Mouse (Mus musculus) kidney, postnatal 0 days (tissue): ENCODE results near the gene Pex7. TPM values are rescaled to one million over a fixed set of nuclear protein-coding genes. Genes with fewer than 3 reads are reported as not detected.

Experiments used
- ATAC-seq: fragments of 200-750 bp; cut with Nextera tagmentation; replicated peaks from 2 replicates; pipeline ENCODE4 v1.8.0; 2017; ENCODE audit warnings: low read depth, moderate number of reproducible peaks, moderate TSS enrichment, moderate library complexity; ENCODE audit not compliant: low FRiP score
- DNase-seq: peaks from one replicate; pipeline ENCODE4 v3.0.0-alpha.2; 2016; ENCODE audit warnings: low spot score
- H3K27ac ChIP-seq: fragments of 300-500 bp; sonication (generic); 2 replicates; pipeline ENCODE4 v1.5.1; 2014; ENCODE audit warnings: mild to moderate bottlenecking
- H3K27me3 ChIP-seq: fragments of 300-500 bp; sonication (generic); 2 replicates; pipeline ENCODE4 v1.6.1; 2014; ENCODE audit warnings: low read length, mixed read lengths; ENCODE audit not compliant: insufficient read depth
- H3K36me3 ChIP-seq: fragments of 300-500 bp; sonication (generic); 2 replicates; pipeline ENCODE4 v1.6.1; 2014; ENCODE audit warnings: low read length, mixed read lengths; ENCODE audit not compliant: insufficient read depth
- H3K4me1 ChIP-seq: fragments of 300-500 bp; sonication (generic); replicated peaks from 2 replicates; pipeline ENCODE4 v1.6.1; 2014; ENCODE audit warnings: antibody characterized with exemption, low read length, mixed read lengths; ENCODE audit not compliant: insufficient read depth
- H3K4me2 ChIP-seq: fragments of 300-500 bp; sonication (generic); 2 replicates; pipeline ENCODE4 v1.6.1; 2014; ENCODE audit warnings: mild to moderate bottlenecking, low read length, moderate library complexity, mixed read lengths
- H3K4me3 ChIP-seq: fragments of 300-500 bp; sonication (generic); replicated peaks from 2 replicates; pipeline ENCODE4 v1.5.1; 2014; ENCODE audit warnings: low read depth, low read length
- H3K9ac ChIP-seq: fragments of 300-500 bp; sonication (generic); 2 replicates; pipeline ENCODE4 v1.6.1; 2014; ENCODE audit warnings: low read depth, low read length
- H3K9me3 ChIP-seq: fragments of 300-500 bp; sonication (generic); replicated peaks from 2 replicates; pipeline ENCODE4 v1.6.1; 2016; ENCODE audit warnings: low read length, inconsistent platforms, mixed read lengths
- CTCF ChIP-seq: IDR thresholded peaks from 2 replicates; pipeline ENCODE4 v1.5.1; 2016; ENCODE audit warnings: antibody characterized with exemption, low read depth, mild to moderate bottlenecking, moderate library complexity
- WGBS: fragments of 180-500 bp; shearing (Covaris S2); extraction: QIAGEN DNeasy Blood & Tissue Kit; methylation state at CpG from one replicate; pipeline ENCODE4 v1.1.7; 2014; 5-methylcytosine and 5-hydroxymethylcytosine counted together
- polyA plus RNA-seq: library from polyadenylated mRNA; unstranded; fragments of >200 nt; fragmentation: Nextera tagmentation; extraction: Ambion mirVana; gene quantifications from 2 replicates; pipeline ENCODE4 v1.2.1, GENCODE M21; 2015

Pex7 gene
- polyA plus RNA-seq, 1 experiment from 2014 or later, result 64.8 TPM

GRCm38 (mm10) chr10:19904077-19904820, 3.2 kb downstream of the Pex7 start:
- no peak overlapping the region for H3K4me3 ChIP-seq
- DNase-seq (no peak), ATAC-seq (no peak)
- TF ChIP-seq CTCF, result no peak
- H3K27ac ChIP-seq, result no peak overlapping the region
- H3K27me3 ChIP-seq, result no peaks in the 10 kb centered on the region
- H3K9me3 ChIP-seq, result no peaks in the 10 kb centered on the region
- 82% methylated on average over 13 of the region's 13 CpGs for WGBS
- H3K4me2 ChIP-seq, result no peak overlapping the region
- no peaks in the 10 kb centered on the region for H3K4me1 ChIP-seq
- H3K9ac ChIP-seq, result no peak overlapping the region
- H3K36me3 ChIP-seq, result peaks cover 6% of the 10 kb centered on the region; the same call in 1 of the 2 replicates

GRCm38 (mm10) chr10:19901992-19902391, 5.5 kb downstream of the Pex7 start:
- ATAC-seq (no peak), DNase-seq (no peak)
- Histone ChIP-seq H3K27ac (no peak overlapping the region), H3K4me3 (no peak overlapping the region), H3K9ac (no peak overlapping the region), H3K36me3 (peaks cover 8% of the 10 kb centered on the region; the same call in 1 of the 2 replicates), H3K4me2 (no peak overlapping the region), H3K4me1 (no peaks in the 10 kb centered on the region), H3K27me3 (no peaks in the 10 kb centered on the region), H3K9me3 (no peaks in the 10 kb centered on the region)
- WGBS, result 85% methylated on average over 7 of the region's 7 CpGs
- no peak for TF ChIP-seq CTCF

DNA sequence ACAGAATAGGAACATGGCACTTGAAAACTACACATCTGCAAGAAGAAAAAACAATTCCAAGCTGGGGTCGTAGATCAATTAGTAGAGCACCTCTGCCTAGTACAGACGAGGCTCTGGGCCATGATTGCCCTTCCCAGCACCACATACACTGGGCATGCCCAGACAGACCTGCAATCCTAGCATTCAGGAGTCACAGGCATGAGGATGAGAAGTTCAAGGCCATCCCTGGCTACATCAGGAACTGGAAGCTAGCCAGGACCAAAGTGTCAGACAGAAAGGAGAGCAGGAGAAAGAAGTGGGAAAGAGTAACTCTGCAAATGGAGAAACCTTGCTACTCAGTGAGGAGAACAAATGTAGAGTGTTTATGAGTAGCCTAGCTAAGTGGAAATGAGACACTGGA, 7.3 kb downstream of the Pex7 start:
- H3K4me2 ChIP-seq, result no peak overlapping the region
- H3K4me3 ChIP-seq, result no peak overlapping the region
- no peak overlapping the region for H3K27ac ChIP-seq
- no peaks in the 10 kb centered on the region for H3K4me1 ChIP-seq
- no peak for ATAC-seq
- no peaks in the 10 kb centered on the region for H3K9me3 ChIP-seq
- 54% methylated on average over 2 of the region's 2 CpGs for WGBS
- H3K36me3 ChIP-seq, result peaks cover 11% of the 10 kb centered on the region; the same call in 1 of the 2 replicates
- H3K9ac ChIP-seq, result no peak overlapping the region
- no peak for DNase-seq
- TF ChIP-seq CTCF, result no peak
- no peaks in the 10 kb centered on the region for H3K27me3 ChIP-seq

GRCm38 (mm10) chr10:19893976-19894375, 13.5 kb downstream of the Pex7 start:
- Histone ChIP-seq H3K4me2 (no peak overlapping the region), H3K36me3 (peaks cover 9% of the 10 kb centered on the region; the same call in 1 of the 2 replicates), H3K27ac (no peak overlapping the region), H3K4me1 (no peaks in the 10 kb centered on the region), H3K9ac (no peak overlapping the region), H3K9me3 (no peaks in the 10 kb centered on the region), H3K4me3 (no peak overlapping the region), H3K27me3 (no peaks in the 10 kb centered on the region)
- ATAC-seq (no peak), DNase-seq (peak; percentile 69)
- WGBS, result 20% methylated on average over 4 of the region's 4 CpGs
- peak; percentile 76 for TF ChIP-seq CTCF

DNA sequence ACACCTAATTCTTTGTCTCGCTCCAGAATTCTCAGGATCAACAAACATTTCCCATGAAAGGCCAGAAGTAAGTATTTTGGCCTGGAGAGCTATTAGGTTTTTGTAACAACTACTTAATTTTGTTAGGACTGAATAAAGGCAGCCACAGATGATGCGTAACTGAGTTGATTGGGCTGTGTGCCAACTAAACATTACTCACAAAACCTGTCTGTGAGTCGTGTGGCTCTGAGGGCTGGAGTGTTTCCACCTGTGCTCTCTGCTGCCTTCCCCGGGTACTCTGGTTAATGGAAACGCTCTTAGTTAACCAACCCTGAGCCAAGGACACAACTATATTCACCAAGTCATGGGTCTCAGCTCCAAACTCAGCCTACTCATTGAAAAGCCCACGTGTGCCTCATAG, 14.3 kb downstream of the Pex7 start:
- ATAC-seq (no peak), DNase-seq (peak; percentile 6)
- WGBS, result 58% methylated on average over 6 of the region's 6 CpGs

GRCm38 (mm10) chr10:19891686-19892085, 15.8 kb downstream of the Pex7 start:
- ATAC-seq (no peak), DNase-seq (no peak)
- H3K36me3 ChIP-seq, result peaks cover 12% of the 10 kb centered on the region; the same call in 1 of the 2 replicates
- no peaks in the 10 kb centered on the region for H3K9me3 ChIP-seq
- 68% methylated on average over 3 of the region's 3 CpGs for WGBS
- no peak overlapping the region for H3K27ac ChIP-seq
- no peaks in the 10 kb centered on the region for H3K4me1 ChIP-seq
- H3K9ac ChIP-seq, result no peak overlapping the region
- H3K4me3 ChIP-seq, result no peak overlapping the region
- H3K4me2 ChIP-seq, result no peak overlapping the region
- no peak for TF ChIP-seq CTCF
- H3K27me3 ChIP-seq, result no peaks in the 10 kb centered on the region

More for the DNA sequence above, 14.3 kb downstream of the Pex7 start:
- no peak overlapping the region for H3K4me3 ChIP-seq
- no peak overlapping the region for H3K27ac ChIP-seq
- H3K9ac ChIP-seq, result no peak overlapping the region
- H3K4me1 ChIP-seq, result no peaks in the 10 kb centered on the region
- no peak for TF ChIP-seq CTCF
- H3K4me2 ChIP-seq, result no peak overlapping the region
- no peaks in the 10 kb centered on the region for H3K9me3 ChIP-seq
- H3K27me3 ChIP-seq, result no peaks in the 10 kb centered on the region
- H3K36me3 ChIP-seq, result peaks cover 9% of the 10 kb centered on the region; the same call in 1 of the 2 replicates
